Mouse (Mus musculus) heart, adult 2 months (tissue): Measurements from ENCODE around the gene Parm1.

Experiments used
- CTCF ChIP-seq: fragments of 200-600 bp; IDR thresholded peaks from 2 replicates; pipeline ENCODE4 v1.8.1; 2022; ENCODE audit warnings: antibody characterized with exemption, mild to moderate bottlenecking, moderate library complexity
- EP300 ChIP-seq: fragments of 200-500 bp; IDR thresholded peaks from 2 replicates; pipeline ENCODE4 v1.6.1; 2011; ENCODE audit warnings: low read depth, low read length, control low read depth; ENCODE audit not compliant: insufficient read depth
- POLR2A ChIP-seq: fragments of 200-500 bp; IDR thresholded peaks from 2 replicates; pipeline ENCODE4 v1.6.1; 2011; ENCODE audit warnings: mild to moderate bottlenecking, low read depth, low read length, control low read depth; ENCODE audit not compliant: insufficient read depth

DNA sequence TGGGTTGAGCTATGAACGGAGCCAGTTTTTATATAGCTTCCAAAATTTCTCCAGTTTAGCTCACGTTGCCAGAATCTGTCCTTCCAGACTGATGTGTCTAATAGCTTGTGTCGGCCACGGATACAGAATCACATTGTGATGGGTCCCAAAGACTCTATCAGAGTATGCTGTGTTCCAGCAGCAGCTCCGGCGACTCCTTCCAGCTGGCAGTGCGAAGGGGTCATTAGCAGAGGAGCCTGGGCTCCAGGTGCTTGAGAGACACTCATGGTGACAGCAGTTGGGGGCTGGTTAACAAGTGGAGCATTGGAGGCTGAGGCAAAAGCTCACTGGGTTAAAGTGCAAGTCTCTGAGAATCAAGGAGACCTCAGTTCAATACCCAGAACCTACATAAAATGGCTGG, 61.5 kb downstream of the Parm1 start:
- no peak for TF ChIP-seq CTCF
- TF ChIP-seq POLR2A: no peak
- no peak for TF ChIP-seq EP300
